Mouse (Mus musculus) lung, embryonic 14.5 days (tissue): ENCODE results near the gene Ubr3. TPM values are rescaled to one million over a fixed set of nuclear protein-coding genes. Genes with fewer than 3 reads are reported as not detected.
A peak's percentile ranks its signal among the peaks of the same experiment; 100 is the strongest.
"Not testable (repeated sequence)": the region's sequence is repeated elsewhere in the genome, so short reads cannot be mapped to it uniquely, and the experiment has no call there.

Experiments
- ATAC-seq: fragments of 200-750 bp; cut with Nextera tagmentation; 2 replicates; pipeline ENCODE4 v1.8.0; 2017; ENCODE audit warnings: mild to moderate bottlenecking, moderate TSS enrichment, moderate library complexity; ENCODE audit not compliant: insufficient read depth
- DNase-seq: peaks from one replicate; pipeline ENCODE4 v3.0.0-alpha.2; 2015
- H3K27ac ChIP-seq: fragments of 300-500 bp; sonication (generic); 2 replicates; pipeline ENCODE4 v1.5.1; 2014; ENCODE audit warnings: low read depth, mild to moderate bottlenecking, moderate library complexity
- H3K27me3 ChIP-seq: fragments of 300-500 bp; sonication (generic); 2 replicates; pipeline ENCODE4 v1.6.1; 2014; ENCODE audit warnings: low read length, control low read depth; ENCODE audit not compliant: insufficient read depth
- H3K36me3 ChIP-seq: fragments of 300-500 bp; sonication (generic); 2 replicates; pipeline ENCODE4 v1.6.1; 2014; ENCODE audit warnings: control low read depth; ENCODE audit not compliant: insufficient read depth
- H3K4me1 ChIP-seq: fragments of 300-500 bp; sonication (generic); 2 replicates; pipeline ENCODE4 v1.6.1; 2014; ENCODE audit warnings: antibody characterized with exemption, control low read depth; ENCODE audit not compliant: insufficient read depth
- H3K4me2 ChIP-seq: fragments of 300-500 bp; sonication (generic); 2 replicates; pipeline ENCODE4 v1.6.1; 2014; ENCODE audit warnings: mild to moderate bottlenecking
- H3K4me3 ChIP-seq: fragments of 300-500 bp; sonication (generic); 2 replicates; pipeline ENCODE4 v1.5.1; 2014; ENCODE audit warnings: low read depth, low read length
- H3K9ac ChIP-seq: fragments of 300-500 bp; sonication (generic); 2 replicates; pipeline ENCODE4 v1.6.1; 2014
- H3K9me3 ChIP-seq: fragments of 300-500 bp; sonication (generic); 2 replicates; pipeline ENCODE4 v1.6.1; 2016; ENCODE audit warnings: low read depth, low read length, control low read depth
- CTCF ChIP-seq: IDR thresholded peaks from 2 replicates; pipeline ENCODE4 v1.5.1; 2016; ENCODE audit warnings: antibody characterized with exemption, low read depth
- WGBS: fragments of 180-500 bp; shearing (Covaris S2); extraction: QIAGEN DNeasy Blood & Tissue Kit; methylation state at CpG from one replicate; pipeline ENCODE4 v1.1.7; 2014; 5-methylcytosine and 5-hydroxymethylcytosine counted together
- polyA plus RNA-seq: library from polyadenylated mRNA; unstranded; fragments of >200 nt; fragmentation: Nextera tagmentation; extraction: Ambion mirVana; gene quantifications from 2 replicates; pipeline ENCODE4 v1.2.1, GENCODE M21; 2014

Gene Ubr3
- polyA plus RNA-seq, 1 experiment from 2014 or later: 19.5 TPM

- no peak overlapping the region for H3K4me3 ChIP-seq
- H3K9ac ChIP-seq: no peak overlapping the region
- no peak overlapping the region for H3K27ac ChIP-seq
- H3K9me3 ChIP-seq: no peaks in the 10 kb centered on the region
- H3K4me2 ChIP-seq: no peak overlapping the region
- no peaks in the 10 kb centered on the region for H3K4me1 ChIP-seq
- ATAC-seq (no peak), DNase-seq (no peak)
- no peaks in the 10 kb centered on the region for H3K27me3 ChIP-seq
- peaks cover 55% of the 10 kb centered on the region for H3K36me3 ChIP-seq
- 78% methylated on average over 8 of the region's 8 CpGs for WGBS
- TF ChIP-seq CTCF: no peak
Measured at GRCm38 (mm10) chr2:69952849-69953248, 55.8 kb downstream of the Ubr3 start.

DNA sequence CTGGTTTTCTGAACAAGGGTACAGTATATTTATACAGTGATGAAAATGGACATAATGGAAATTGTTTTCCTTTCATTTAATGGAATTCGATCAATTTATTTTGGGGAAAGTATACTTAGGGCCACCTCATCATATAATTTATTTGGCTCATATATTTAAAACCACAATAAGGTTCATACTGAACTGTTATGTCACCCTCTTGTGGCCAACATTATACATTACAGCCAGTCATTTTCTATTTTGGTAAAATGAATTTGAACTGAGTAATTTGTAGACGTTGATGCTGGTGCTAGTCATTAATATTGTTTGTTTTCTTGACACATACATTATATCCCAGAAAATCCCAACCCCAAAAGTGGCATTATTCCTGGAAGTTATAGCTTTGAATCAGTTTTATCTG lies 58.6 kb downstream of the Ubr3 start:
- TF ChIP-seq CTCF: peak; percentile 62
- 33% methylated on average over 2 of the region's 2 CpGs for WGBS
- ATAC-seq (no peak), DNase-seq (peak; percentile 70)
- no peak overlapping the region for H3K4me2 ChIP-seq
- no peak overlapping the region for H3K4me3 ChIP-seq
- H3K27me3 ChIP-seq: no peaks in the 10 kb centered on the region
- H3K36me3 ChIP-seq: peaks cover 49% of the 10 kb centered on the region
- no peak overlapping the region for H3K27ac ChIP-seq
- H3K4me1 ChIP-seq: no peaks in the 10 kb centered on the region
- H3K9me3 ChIP-seq: no peaks in the 10 kb centered on the region
- no peak overlapping the region for H3K9ac ChIP-seq

DNA sequence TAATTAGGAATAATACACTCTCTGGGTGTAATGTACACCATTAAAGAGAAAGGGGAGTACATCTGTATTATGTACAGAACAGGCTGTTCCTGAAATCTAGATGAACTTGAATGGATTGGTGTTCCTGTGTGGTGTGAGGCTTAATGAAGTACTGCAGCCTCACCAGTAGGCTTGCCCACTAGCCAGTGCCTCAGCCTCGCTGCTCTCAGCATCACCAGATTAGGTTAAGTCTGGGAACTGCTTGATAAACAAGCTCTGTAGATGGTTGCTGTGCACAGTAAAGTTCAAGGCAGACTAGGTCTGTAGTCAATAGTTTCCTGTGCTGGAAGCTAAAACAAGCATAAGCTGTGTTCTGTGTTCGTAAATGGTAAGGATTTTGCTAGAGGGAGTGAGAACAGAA lies 60.6 kb downstream of the Ubr3 start:
- peaks cover 54% of the 10 kb centered on the region for H3K36me3 ChIP-seq
- H3K27me3 ChIP-seq: no peaks in the 10 kb centered on the region
- H3K9ac ChIP-seq: no peak overlapping the region
- H3K4me1 ChIP-seq: no peaks in the 10 kb centered on the region
- no peak overlapping the region for H3K4me2 ChIP-seq
- 93% methylated on average over 2 of the region's 2 CpGs for WGBS
- TF ChIP-seq CTCF: no peak
- H3K4me3 ChIP-seq: no peak overlapping the region
- H3K27ac ChIP-seq: no peak overlapping the region
- no peak for ATAC-seq
- H3K9me3 ChIP-seq: no peaks in the 10 kb centered on the region
- no peak for DNase-seq

DNA sequence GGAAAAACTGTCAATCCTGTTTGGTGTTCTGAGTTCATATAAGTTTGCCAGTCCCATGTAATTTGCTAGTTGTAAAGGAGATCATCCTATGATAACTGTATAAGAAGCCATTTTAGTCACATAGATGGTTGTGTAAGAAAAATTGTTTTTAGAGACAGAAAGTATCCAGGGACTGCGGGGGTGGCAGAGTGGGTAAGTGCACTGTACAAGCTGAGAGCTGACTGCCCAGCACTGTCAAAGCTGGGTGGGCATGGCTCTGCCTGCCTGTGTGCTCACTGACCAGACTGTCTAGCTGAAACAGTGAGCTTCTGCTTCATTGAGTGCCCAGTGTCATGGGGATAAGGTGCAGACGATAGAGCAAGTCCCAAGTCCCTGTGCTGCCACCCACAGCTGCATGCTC lies 77.8 kb downstream of the Ubr3 start:
- ATAC-seq: no peak
- Histone ChIP-seq H3K9ac (no peak overlapping the region), H3K27ac (no peak overlapping the region), H3K4me2 (no peak overlapping the region), H3K9me3 (no peaks in the 10 kb centered on the region), H3K36me3 (peaks cover 45% of the 10 kb centered on the region), H3K4me3 (no peak overlapping the region), H3K4me1 (no peaks in the 10 kb centered on the region), H3K27me3 (no peaks in the 10 kb centered on the region)
- WGBS: 88% methylated on average over 2 of the region's 2 CpGs
- no peak for DNase-seq
- TF ChIP-seq CTCF: no peak

GRCm38 (mm10) chr2:69989224-69989623 lies 92.2 kb downstream of the Ubr3 start:
- Histone ChIP-seq H3K36me3 (peaks cover 59% of the 10 kb centered on the region), H3K27ac (no peak overlapping the region), H3K4me2 (no peak overlapping the region), H3K4me3 (no peak overlapping the region), H3K9me3 (no peaks in the 10 kb centered on the region), H3K9ac (no peak overlapping the region), H3K27me3 (no peaks in the 10 kb centered on the region), H3K4me1 (no peaks in the 10 kb centered on the region)
- 85% methylated on average over 6 of the region's 6 CpGs for WGBS
- ATAC-seq (no peak), DNase-seq (no peak)
- no peak for TF ChIP-seq CTCF

GRCm38 (mm10) chr2:69990647-69991046 lies 93.6 kb downstream of the Ubr3 start:
- Histone ChIP-seq H3K9ac (no peak overlapping the region), H3K4me2 (no peak overlapping the region), H3K27me3 (no peaks in the 10 kb centered on the region), H3K4me3 (no peak overlapping the region), H3K4me1 (no peaks in the 10 kb centered on the region), H3K9me3 (no peaks in the 10 kb centered on the region), H3K27ac (no peak overlapping the region), H3K36me3 (peaks cover 52% of the 10 kb centered on the region)
- peak; percentile 38 for TF ChIP-seq CTCF
- ATAC-seq (no peak), DNase-seq (no peak)
- 42% methylated on average over 2 of the region's 2 CpGs for WGBS

GRCm38 (mm10) chr2:69994082-69994736 lies 97.2 kb downstream of the Ubr3 start:
- 82% methylated on average over 3 of the region's 3 CpGs for WGBS
- H3K4me1 ChIP-seq, DNase-seq, ATAC-seq, H3K4me2 ChIP-seq, H3K9me3 ChIP-seq, H3K27ac ChIP-seq, H3K9ac ChIP-seq, H3K27me3 ChIP-seq, H3K4me3 ChIP-seq: not testable (repeated sequence)
- H3K36me3 ChIP-seq: peaks cover 60% of the 10 kb centered on the region

GRCm38 (mm10) chr2:69994779-69995178 lies 97.7 kb downstream of the Ubr3 start:
- Histone ChIP-seq H3K27me3 (no peaks in the 10 kb centered on the region), H3K4me1 (no peaks in the 10 kb centered on the region), H3K4me3 (no peak overlapping the region), H3K9ac (no peak overlapping the region), H3K4me2 (no peak overlapping the region), H3K36me3 (peaks cover 55% of the 10 kb centered on the region), H3K9me3 (no peaks in the 10 kb centered on the region), H3K27ac (no peak overlapping the region)
- no peak for TF ChIP-seq CTCF
- DNase-seq (no peak), ATAC-seq (no peak)
- WGBS: 78% methylated on average over 2 of the region's 2 CpGs
